Mouse (Mus musculus) bone marrow, adult 2 months (tissue): ENCODE data around the gene Dph3. TPM values are rescaled to one million over a fixed set of nuclear protein-coding genes. Genes with fewer than 3 reads are reported as not detected.
A peak's percentile ranks its signal among the peaks of the same experiment; 100 is the strongest.

Experiments
- H3K27ac ChIP-seq: fragments of 200-500 bp; 2 replicates; pipeline ENCODE4 v1.5.1; 2012; ENCODE audit warnings: low read depth, mild to moderate bottlenecking, control low read depth, inconsistent platforms, low read length; ENCODE audit not compliant: control insufficient read depth, poor library complexity, insufficient read depth
- H3K4me1 ChIP-seq: fragments of 200-500 bp; 2 replicates; pipeline ENCODE4 v1.6.1; 2011; ENCODE audit warnings: low read length; ENCODE audit not compliant: control insufficient read depth, insufficient read depth
- H3K4me3 ChIP-seq: fragments of 200-500 bp; replicated peaks from 2 replicates; pipeline ENCODE3; 2011; ENCODE audit warnings: mild to moderate bottlenecking, low read depth, low read length, control low read depth; ENCODE audit not compliant: control insufficient read depth
- CTCF ChIP-seq: fragments of 200-500 bp; IDR thresholded peaks from 2 replicates; pipeline ENCODE4 v1.5.1; 2011; ENCODE audit warnings: low read length, control low read depth; ENCODE audit not compliant: control insufficient read depth, insufficient read depth
- POLR2A ChIP-seq: fragments of 200-500 bp; IDR thresholded peaks from 2 replicates; pipeline ENCODE4 v1.6.1; 2011; ENCODE audit warnings: low read depth, mild to moderate bottlenecking, control low read depth, low read length, borderline replicate concordance; ENCODE audit not compliant: control insufficient read depth
- WGBS: fragments of 180-500 bp; shearing (Covaris S2); methylation state at CpG from one replicate; pipeline ENCODE4 v1.1.7; 2018; 5-methylcytosine and 5-hydroxymethylcytosine counted together
- polyA plus RNA-seq: library from polyadenylated mRNA; stranded (reverse); fragments of >200 nt; gene quantifications from 2 replicates; pipeline ENCODE4 v1.2.4, GENCODE M21; 2011; ENCODE audit warnings: low replicate concordance; ENCODE audit not compliant: missing spikeins, insufficient read depth, insufficient read length

Dph3 gene
- polyA plus RNA-seq, 1 experiment, result 54.2 TPM

GRCm38 (mm10) chr14:32050171-32050570 is 35.4 kb downstream of the Dph3 start:
- no peak for TF ChIP-seq POLR2A
- TF ChIP-seq CTCF, result no peak
- H3K27ac ChIP-seq, result no peak overlapping the region
- H3K4me1 ChIP-seq, result no peaks in the 10 kb centered on the region
- no peak overlapping the region for H3K4me3 ChIP-seq
- WGBS, result 70% methylated on average over 6 of the region's 6 CpGs

GRCm38 (mm10) chr14:32046357-32046756 is 39.2 kb downstream of the Dph3 start:
- H3K4me3 ChIP-seq, result no peak overlapping the region
- 88% methylated on average over 8 of the region's 8 CpGs for WGBS
- TF ChIP-seq CTCF (no peak), POLR2A (no peak)

GRCm38 (mm10) chr14:32042108-32042507 is 43.4 kb downstream of the Dph3 start:
- H3K4me3 ChIP-seq, result no peak overlapping the region
- WGBS, result 66% methylated on average over 5 of the region's 5 CpGs
- no peak overlapping the region for H3K27ac ChIP-seq
- TF ChIP-seq CTCF (no peak), POLR2A (no peak)
- no peaks in the 10 kb centered on the region for H3K4me1 ChIP-seq

More at GRCm38 (mm10) chr14:32046357-32046756, 39.2 kb downstream of the Dph3 start:
- Histone ChIP-seq H3K27ac (no peak overlapping the region), H3K4me1 (no peaks in the 10 kb centered on the region)

- TF ChIP-seq CTCF (no peak), POLR2A (no peak)
- 74% methylated on average over 8 of the region's 8 CpGs for WGBS
- Histone ChIP-seq H3K4me1 (no peaks in the 10 kb centered on the region), H3K4me3 (no peak overlapping the region), H3K27ac (no peak overlapping the region)
These were observed 47.8 kb downstream of the Dph3 start for GRCm38 (mm10) chr14:32037661-32038252.

- 77% methylated on average over 5 of the region's 5 CpGs for WGBS
These were observed 49.0 kb downstream of the Dph3 start for GRCm38 (mm10) chr14:32036482-32036881.

GRCm38 (mm10) chr14:32032522-32032921 is 53.0 kb downstream of the Dph3 start:
- Histone ChIP-seq H3K4me1 (no peaks in the 10 kb centered on the region), H3K27ac (no peak overlapping the region), H3K4me3 (no peak overlapping the region)
- WGBS, result 8% methylated on average over 4 of the region's 4 CpGs
- TF ChIP-seq POLR2A (no peak), CTCF (peak; percentile 68)

More at GRCm38 (mm10) chr14:32036482-32036881, 49.0 kb downstream of the Dph3 start:
- no peak overlapping the region for H3K4me3 ChIP-seq
- TF ChIP-seq POLR2A, result no peak
- no peak for TF ChIP-seq CTCF
- no peaks in the 10 kb centered on the region for H3K4me1 ChIP-seq
- H3K27ac ChIP-seq, result no peak overlapping the region

Other genes with a start within 250 kb of the Dph3 start
- 1.8 and 3.5 TPM in 2 replicates for gene Galnt15, start 56.7 kb downstream of the Dph3 start, polyA plus RNA-seq
- 6.5 and 10.5 TPM in 2 replicates for gene Oxnad1, start 355 bp downstream of the Dph3 start, polyA plus RNA-seq
- not detected in 2 replicates for gene Msmb, start 56.3 kb upstream of the Dph3 start, polyA plus RNA-seq
- 108 and 110 TPM in 2 replicates for gene Ncoa4, start 74.1 kb upstream of the Dph3 start, polyA plus RNA-seq
- 13.1 and 14.7 TPM in 2 replicates for gene Timm23, start 116.2 kb upstream of the Dph3 start, polyA plus RNA-seq
- 16.8 and 20.8 TPM in 2 replicates for gene Parg, start 116.2 kb upstream of the Dph3 start, polyA plus RNA-seq
- 0.34 and 3.9 TPM in 2 replicates for gene Ogdhl, start 236.3 kb upstream of the Dph3 start, polyA plus RNA-seq